Mouse (Mus musculus) embryonic facial prominence, embryonic 11.5 days (tissue): ENCODE measurements around the gene Nfix. TPM values are rescaled to one million over a fixed set of nuclear protein-coding genes. Genes with fewer than 3 reads are reported as not detected.
A peak's percentile ranks its signal among the peaks of the same experiment; 100 is the strongest.

Source experiments
- ATAC-seq: fragments of 200-750 bp; cut with Nextera tagmentation; replicated peaks from 2 replicates; pipeline ENCODE4 v1.8.0; 2017; ENCODE audit warnings: low read depth; ENCODE audit not compliant: insufficient number of reproducible peaks, low FRiP score, low TSS enrichment
- DNase-seq: peaks from one replicate; pipeline ENCODE4 v3.0.0-alpha.2; 2015; ENCODE audit warnings: low spot score
- H3K27ac ChIP-seq: fragments of 300-500 bp; sonication (generic); replicated peaks from 2 replicates; pipeline ENCODE4 v1.5.1; 2014; ENCODE audit warnings: mild to moderate bottlenecking, low read depth, low read length, control low read depth
- H3K27me3 ChIP-seq: fragments of 300-500 bp; sonication (generic); 2 replicates; pipeline ENCODE4 v1.6.1; 2014; ENCODE audit warnings: mild to moderate bottlenecking, low read length, moderate library complexity, mixed read lengths; ENCODE audit not compliant: control insufficient read depth, insufficient read depth
- H3K36me3 ChIP-seq: fragments of 300-500 bp; sonication (generic); replicated peaks from 2 replicates; pipeline ENCODE4 v1.6.1; 2014; ENCODE audit warnings: low read depth, mild to moderate bottlenecking, low read length, moderate library complexity, mixed read lengths; ENCODE audit not compliant: control insufficient read depth, insufficient read depth
- H3K4me1 ChIP-seq: fragments of 300-500 bp; sonication (generic); 2 replicates; pipeline ENCODE4 v1.6.1; 2014; ENCODE audit warnings: low read length, mixed read lengths; ENCODE audit not compliant: control insufficient read depth, insufficient read depth
- H3K4me2 ChIP-seq: fragments of 300-500 bp; sonication (generic); 2 replicates; pipeline ENCODE4 v1.6.1; 2014; ENCODE audit warnings: low read depth, mild to moderate bottlenecking, control low read depth, low read length, moderate library complexity
- H3K4me3 ChIP-seq: fragments of 300-500 bp; sonication (generic); 2 replicates; pipeline ENCODE4 v1.5.1; 2014; ENCODE audit warnings: low read depth, low read length, control low read depth
- H3K9ac ChIP-seq: fragments of 300-500 bp; sonication (generic); replicated peaks from 2 replicates; pipeline ENCODE4 v1.6.1; 2014; ENCODE audit warnings: mild to moderate bottlenecking, control low read depth, low read length
- H3K9me3 ChIP-seq: fragments of 300-500 bp; sonication (generic); replicated peaks from 2 replicates; pipeline ENCODE4 v1.6.1; 2016; ENCODE audit warnings: mild to moderate bottlenecking, low read length, inconsistent platforms, mixed read lengths; ENCODE audit not compliant: control insufficient read depth
- WGBS: fragments of 180-500 bp; shearing (Covaris S2); extraction: QIAGEN DNeasy Blood & Tissue Kit; methylation state at CpG from one replicate; pipeline ENCODE4 v1.1.7; 2014; 5-methylcytosine and 5-hydroxymethylcytosine counted together
- polyA plus RNA-seq: library from polyadenylated mRNA; unstranded; fragments of >200 nt; fragmentation: Nextera tagmentation; extraction: Ambion mirVana; gene quantifications from 2 replicates; pipeline ENCODE4 v1.2.1, GENCODE M21; 2014

The Nfix gene
- polyA plus RNA-seq, 1 experiment from 2014 or later = 6.8 TPM

- Histone ChIP-seq H3K9me3 (no peaks in the 10 kb centered on the region), H3K4me1 (peaks cover 39% of the 10 kb centered on the region), H3K27ac (no peak overlapping the region), H3K9ac (no peak overlapping the region), H3K4me2 (no peak overlapping the region), H3K27me3 (peaks cover 44% of the 10 kb centered on the region), H3K4me3 (no peak overlapping the region), H3K36me3 (no peaks in the 10 kb centered on the region)
- ATAC-seq (no peak), DNase-seq (no peak)
- 66% methylated on average over 4 of the region's 4 CpGs for whole genome bisulfite sequencing
Observed at GRCm38 (mm10) chr8:84736521-84736920, 63.6 kb downstream of the Nfix start.

GRCm38 (mm10) chr8:84735597-84735996 lies 64.5 kb downstream of the Nfix start:
- no peak overlapping the region for H3K27ac ChIP-seq
- no peak overlapping the region for H3K4me3 ChIP-seq
- H3K36me3 ChIP-seq = no peaks in the 10 kb centered on the region
- peaks cover 43% of the 10 kb centered on the region for H3K27me3 ChIP-seq
- 31% methylated on average over 2 of the region's 2 CpGs for WGBS
- ATAC-seq (no peak), DNase-seq (no peak)
- H3K9me3 ChIP-seq = no peaks in the 10 kb centered on the region
- peaks cover 41% of the 10 kb centered on the region for H3K4me1 ChIP-seq
- no peak overlapping the region for H3K4me2 ChIP-seq
- no peak overlapping the region for H3K9ac ChIP-seq

- H3K4me3 ChIP-seq = no peak overlapping the region
- H3K27ac ChIP-seq = no peak overlapping the region
- DNase-seq = no peak
- peaks cover 35% of the 10 kb centered on the region for H3K27me3 ChIP-seq
- no peak for ATAC-seq
- 86% methylated on average over 2 of the region's 2 CpGs for WGBS
- no peaks in the 10 kb centered on the region for H3K9me3 ChIP-seq
- no peaks in the 10 kb centered on the region for H3K36me3 ChIP-seq
- no peak overlapping the region for H3K4me2 ChIP-seq
- no peak overlapping the region for H3K9ac ChIP-seq
- H3K4me1 ChIP-seq = peaks cover 34% of the 10 kb centered on the region
Observed at GRCm38 (mm10) chr8:84734680-84735079, 65.5 kb downstream of the Nfix start.

GRCm38 (mm10) chr8:84733959-84734358 lies 66.2 kb downstream of the Nfix start:
- no peak overlapping the region for H3K4me3 ChIP-seq
- no peaks in the 10 kb centered on the region for H3K36me3 ChIP-seq
- no peak for ATAC-seq
- peaks cover 34% of the 10 kb centered on the region for H3K27me3 ChIP-seq
- H3K9me3 ChIP-seq = no peaks in the 10 kb centered on the region
- no peak for DNase-seq
- WGBS = 85% methylated on average over 6 of the region's 6 CpGs
- H3K4me1 ChIP-seq = peaks cover 33% of the 10 kb centered on the region
- no peak overlapping the region for H3K4me2 ChIP-seq
- H3K27ac ChIP-seq = no peak overlapping the region
- H3K9ac ChIP-seq = no peak overlapping the region; the same call in 1 of the 2 replicates

- ATAC-seq = 0 out of 2 replicates have a peak, but pooled peaks have one; percentile 10
- no peak overlapping the region for H3K4me2 ChIP-seq
- H3K4me3 ChIP-seq = no peak overlapping the region
- peaks cover 29% of the 10 kb centered on the region for H3K27me3 ChIP-seq
- H3K4me1 ChIP-seq = peaks cover 27% of the 10 kb centered on the region
- WGBS = 18% methylated on average over 6 of the region's 6 CpGs
- peak overlapping the region; percentile 18 for H3K9ac ChIP-seq
- no peak overlapping the region; the same call in 1 of the 2 replicates for H3K27ac ChIP-seq
- DNase-seq = peak; percentile 63
- H3K9me3 ChIP-seq = no peaks in the 10 kb centered on the region
- no peaks in the 10 kb centered on the region for H3K36me3 ChIP-seq
Observed at GRCm38 (mm10) chr8:84732996-84733395, 67.1 kb downstream of the Nfix start.

GRCm38 (mm10) chr8:84732545-84732944 lies 67.6 kb downstream of the Nfix start:
- ATAC-seq (no peak), DNase-seq (no peak)
- Histone ChIP-seq H3K27me3 (peaks cover 25% of the 10 kb centered on the region), H3K4me1 (peaks cover 22% of the 10 kb centered on the region), H3K36me3 (no peaks in the 10 kb centered on the region), H3K4me3 (no peak overlapping the region), H3K4me2 (no peak overlapping the region), H3K27ac (no peak overlapping the region), H3K9me3 (no peaks in the 10 kb centered on the region), H3K9ac (peak overlapping the region; percentile 18; the same call in 1 of the 2 replicates)
- WGBS = 68% methylated on average over 5 of the region's 5 CpGs

- DNase-seq (no peak), ATAC-seq (no peak)
- Histone ChIP-seq H3K9ac (peak overlapping the region; percentile 25), H3K4me3 (no peak overlapping the region), H3K9me3 (no peaks in the 10 kb centered on the region), H3K27ac (peak overlapping the region; percentile 72; the same call in 1 of the 2 replicates), H3K36me3 (no peaks in the 10 kb centered on the region), H3K27me3 (peaks cover 17% of the 10 kb centered on the region), H3K4me1 (peaks cover 21% of the 10 kb centered on the region), H3K4me2 (no peak overlapping the region; the same call in 1 of the 2 replicates)
- WGBS = 70% methylated on average over 11 of the region's 11 CpGs
Observed at GRCm38 (mm10) chr8:84731371-84732177, 68.6 kb downstream of the Nfix start.
